Mouse (Mus musculus): Measurements from ENCODE around the gene Gm20388. TPM values are rescaled to one million over a fixed set of nuclear protein-coding genes. Genes with fewer than 3 reads are reported as not detected.

Gene Gm20388
- total RNA-seq, 2 experiments from 2014 or later: 2.4 to 2.6 TPM

DNA sequence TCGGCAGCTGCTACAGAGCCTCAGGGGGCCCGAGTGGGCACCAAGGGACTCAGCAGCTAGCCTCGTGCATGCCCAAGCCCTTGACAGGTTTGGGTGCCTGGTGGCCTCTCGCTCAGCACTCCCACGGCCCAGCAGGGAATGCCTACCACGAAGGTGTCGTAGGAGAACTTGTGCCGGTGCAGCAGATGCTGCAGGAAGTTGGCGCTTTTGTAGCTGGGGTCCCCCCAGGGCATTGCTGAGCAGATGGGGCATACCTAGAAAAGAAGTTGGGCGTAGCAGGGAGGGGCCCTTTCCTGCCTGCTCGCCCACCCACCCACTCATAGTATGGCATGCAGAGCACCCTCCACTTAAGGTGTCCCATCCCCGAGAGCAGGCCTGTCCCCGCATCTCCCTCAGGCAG lies 2557.2 kb downstream of the Gm20388 start:
- no peak for DNase-seq (ENCODE audit: extremely low spot score in 1 of 2, low spot score in 2 of 2)
- intact Hi-C loops (cut with DNase I): no loop called here
- H3K27ac ChIP-seq: peak overlapping the region; percentile 61

DNA sequence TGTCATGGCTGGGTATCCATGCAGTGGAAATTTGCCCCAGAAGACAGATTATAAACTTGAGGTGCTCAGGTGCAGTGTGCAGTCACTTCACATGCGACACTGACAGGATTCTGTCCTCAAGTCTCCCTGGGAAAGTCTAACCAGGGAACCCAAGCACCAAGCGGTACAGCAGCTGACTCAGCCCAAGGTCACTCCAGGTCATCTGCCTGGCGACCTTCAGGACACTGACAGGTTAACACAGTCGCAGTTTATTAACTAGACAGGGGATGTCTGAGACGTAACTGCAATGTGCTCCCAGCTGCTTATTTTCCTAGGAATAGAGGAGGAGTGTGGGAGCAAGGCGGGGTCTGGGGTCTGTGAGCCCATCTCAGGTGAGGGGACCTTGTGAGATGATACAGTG lies 2558.8 kb downstream of the Gm20388 start:
- no peak for TF ChIP-seq CTCF (IDR thresholded peaks at IDR 0.05)
- intact Hi-C loops (cut with DNase I): no loop called here
- no peak for DNase-seq (ENCODE audit: extremely low spot score in 1 of 2, low spot score in 2 of 2)
- Histone ChIP-seq H3K27ac (no peak overlapping the region), H3K4me3 (no peak overlapping the region)

More for the DNA sequence above, 2557.2 kb downstream of the Gm20388 start:
- H3K4me3 ChIP-seq: no peak overlapping the region
- TF ChIP-seq CTCF (IDR thresholded peaks at IDR 0.05): no peak

DNA sequence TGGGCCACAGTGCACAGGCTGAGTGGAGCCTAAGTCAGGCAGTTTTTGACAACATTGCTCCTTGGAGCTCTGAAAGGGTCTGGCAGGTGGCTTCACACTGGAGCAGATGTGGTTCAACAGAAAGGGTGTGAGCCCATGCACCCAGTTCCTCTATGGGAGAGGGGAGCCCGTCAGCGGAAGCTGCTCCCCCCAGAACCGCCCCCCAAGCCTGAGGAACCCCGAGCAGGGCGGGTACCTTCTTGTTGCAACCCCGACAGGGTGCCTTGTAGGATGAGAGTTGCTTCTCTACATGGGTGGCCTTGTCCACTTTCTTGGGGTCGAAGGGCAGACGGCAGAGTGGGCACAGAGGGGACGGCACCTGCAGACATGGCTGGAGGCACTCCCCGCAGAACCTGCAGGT lies 2559.3 kb downstream of the Gm20388 start:
- Histone ChIP-seq H3K4me3 (no peak overlapping the region), H3K27ac (no peak overlapping the region)
- intact Hi-C loops (cut with DNase I): loop anchor here (10.0 kb wide), 1 partner anchor 185 kb away; the partner anchor contains the start of gene Zfpm1
- TF ChIP-seq CTCF (IDR thresholded peaks at IDR 0.05): no peak
- no peak for DNase-seq (ENCODE audit: extremely low spot score in 1 of 2, low spot score in 2 of 2)

DNA sequence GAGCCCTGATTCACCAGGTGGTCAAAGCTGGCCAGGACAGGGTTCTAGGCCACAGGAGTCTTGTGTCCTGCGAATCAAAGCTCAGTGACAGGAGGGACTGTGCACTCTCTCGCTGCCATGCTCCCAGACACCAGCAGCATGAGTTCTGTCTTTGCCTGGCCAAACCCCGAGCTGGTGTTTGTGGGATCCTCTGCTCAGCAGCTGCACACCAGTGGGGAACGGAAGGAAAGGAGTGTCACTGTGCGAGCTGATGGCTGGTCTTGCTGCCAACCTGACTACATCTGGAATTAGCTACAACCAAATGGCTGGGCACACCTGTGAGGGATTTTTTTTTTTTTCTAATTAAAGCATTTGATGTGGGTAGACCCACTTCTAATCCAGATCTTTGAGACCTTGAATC lies 2560.1 kb downstream of the Gm20388 start:
- no peak for TF ChIP-seq CTCF (IDR thresholded peaks at IDR 0.05)
- no peak for DNase-seq (ENCODE audit: extremely low spot score in 1 of 2, low spot score in 2 of 2)
- Histone ChIP-seq H3K27ac (no peak overlapping the region), H3K4me3 (no peak overlapping the region)
- intact Hi-C loops (cut with DNase I): loop anchor here (10.0 kb wide), 1 partner anchor 186 kb away; the partner anchor contains the start of gene Zfpm1

DNA sequence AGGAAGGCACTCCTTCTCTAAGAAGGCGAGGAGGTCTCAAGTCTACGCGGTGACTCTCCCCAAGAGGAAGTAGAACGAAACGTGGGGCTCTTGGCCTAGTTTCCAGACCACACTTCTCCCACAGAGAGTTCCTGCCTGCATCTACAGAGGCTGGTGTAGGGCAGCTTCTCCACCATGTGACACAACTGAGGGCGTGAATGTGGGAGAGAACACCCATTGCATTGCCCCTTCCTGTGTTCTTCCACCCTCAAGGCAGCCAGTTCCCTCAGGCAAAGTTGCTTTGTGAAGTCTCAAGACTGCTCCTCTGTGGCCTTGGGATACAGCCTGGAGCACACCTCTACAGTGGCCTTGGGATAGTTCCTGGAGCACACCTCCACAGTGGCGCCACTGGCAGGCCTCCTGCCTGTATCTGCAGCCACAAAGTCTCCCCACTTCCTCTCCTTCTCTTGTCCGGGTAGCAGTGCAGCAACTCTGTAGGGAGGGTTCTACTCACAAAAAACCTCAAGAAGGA lies 2563.3 kb downstream of the Gm20388 start:
- no peak for TF ChIP-seq CTCF (IDR thresholded peaks at IDR 0.05)
- H3K27ac ChIP-seq: peak overlapping the region; percentile 15; the same call in 1 of the 2 replicates
- intact Hi-C loops (cut with DNase I): loop anchor here (10.0 kb wide), 1 partner anchor 189 kb away; the partner anchor contains the start of gene Zfpm1
- DNase-seq (ENCODE audit: extremely low spot score in 1 of 2, low spot score in 2 of 2): no peak
- peak overlapping the region; percentile 91; the same call in 1 of the 2 replicates for H3K4me3 ChIP-seq

DNA sequence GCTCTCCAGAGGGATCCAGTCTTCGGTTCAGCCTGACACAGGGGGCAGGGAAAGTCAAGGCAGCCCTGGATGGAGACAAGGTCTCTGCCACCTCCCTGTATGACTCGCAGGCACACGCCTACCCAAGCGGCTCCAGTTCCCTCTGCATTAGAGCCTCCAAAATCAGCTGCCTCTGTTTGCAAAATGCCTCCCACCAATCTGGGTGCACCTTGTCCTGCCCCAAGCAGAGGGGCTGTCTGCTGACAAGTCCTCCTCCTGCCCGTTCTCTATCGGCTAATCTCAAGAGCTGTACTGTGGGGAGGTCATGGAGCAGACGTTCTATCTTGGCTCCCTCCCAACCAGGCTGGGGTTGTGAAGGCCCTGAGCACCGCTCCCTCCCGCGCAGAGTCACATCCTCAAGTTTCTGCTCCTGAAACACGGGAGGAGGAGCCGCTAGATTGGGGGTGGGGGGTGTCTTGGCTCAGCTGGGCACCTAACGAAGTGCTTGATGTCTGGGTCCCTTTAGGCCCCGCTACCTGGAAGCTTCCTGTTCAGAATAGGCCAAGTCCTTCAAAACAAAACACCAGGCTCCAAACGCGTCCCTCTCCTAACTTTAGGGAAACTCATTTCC lies 2564.4 kb downstream of the Gm20388 start:
- DNase-seq (ENCODE audit: extremely low spot score in 1 of 2, low spot score in 2 of 2): peak in 1 of 2 experiments; percentile 43
- Histone ChIP-seq H3K4me3 (peak overlapping the region; percentile 91), H3K27ac (peak overlapping the region; percentile 15; the same call in 1 of the 2 replicates)
- intact Hi-C loops (cut with DNase I): loop anchor here (1.0 to 10.0 kb wide), 2 partner anchors 14 to 190 kb away; partner anchors contain the start of gene Zfpm1
- TF ChIP-seq CTCF (IDR thresholded peaks at IDR 0.05): no peak

DNA sequence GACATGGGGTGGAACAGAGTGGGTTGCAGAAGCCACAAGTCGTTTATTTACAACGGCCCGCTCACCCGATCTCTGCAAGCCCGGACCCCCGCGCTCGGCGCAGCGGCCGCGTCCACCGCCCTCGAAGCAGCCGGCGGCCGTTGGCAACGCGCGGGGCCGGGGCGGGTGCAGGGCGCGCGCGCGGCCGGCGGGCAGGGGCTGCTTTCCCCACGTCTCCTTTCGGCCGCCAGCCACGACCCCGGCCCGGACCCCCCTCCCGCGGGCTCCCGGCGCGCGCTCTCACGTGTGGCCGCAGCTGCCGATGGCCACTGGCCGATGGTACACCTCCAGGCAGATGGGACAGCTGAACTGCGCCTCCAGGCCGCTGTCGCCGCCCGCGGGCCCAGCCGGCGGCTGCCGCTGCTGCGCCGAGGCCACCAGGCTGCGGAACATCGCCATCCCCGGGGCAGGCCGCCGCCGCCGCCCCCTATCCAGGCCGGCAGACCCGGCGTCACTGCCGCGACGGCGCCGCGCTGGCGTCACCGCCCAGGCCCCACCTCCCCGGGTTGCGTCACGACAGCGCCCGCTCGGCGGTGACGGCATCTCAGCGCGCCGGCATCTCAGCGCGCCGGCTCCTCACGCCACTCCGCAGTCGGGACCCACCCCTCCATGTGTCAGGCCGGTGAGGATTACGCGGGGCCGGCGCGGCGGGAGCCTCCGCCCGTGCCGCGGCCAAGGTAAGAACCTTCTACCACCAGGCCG lies 2565.1 kb downstream of the Gm20388 start, which contains the start of the genes Rnf166 and Ctu2:
Gene Rnf166 (minus strand): TSS at position 485 of the 741 bp plus-strand sequence.
Gene Ctu2 (plus strand): TSS at position 564 of the 741 bp plus-strand sequence.
- peak within 1 kb of the TSS; percentile 91 for H3K4me3 ChIP-seq
- DNase-seq (ENCODE audit: extremely low spot score in 1 of 2, low spot score in 2 of 2): peak; percentile 93 to 97
- intact Hi-C loops (cut with DNase I): loop anchor here (1.0 to 10.0 kb wide), 4 partner anchors 14 to 191 kb away; partner anchors contain the start of genes Mvd, Zc3h18 and Zfpm1

DNA sequence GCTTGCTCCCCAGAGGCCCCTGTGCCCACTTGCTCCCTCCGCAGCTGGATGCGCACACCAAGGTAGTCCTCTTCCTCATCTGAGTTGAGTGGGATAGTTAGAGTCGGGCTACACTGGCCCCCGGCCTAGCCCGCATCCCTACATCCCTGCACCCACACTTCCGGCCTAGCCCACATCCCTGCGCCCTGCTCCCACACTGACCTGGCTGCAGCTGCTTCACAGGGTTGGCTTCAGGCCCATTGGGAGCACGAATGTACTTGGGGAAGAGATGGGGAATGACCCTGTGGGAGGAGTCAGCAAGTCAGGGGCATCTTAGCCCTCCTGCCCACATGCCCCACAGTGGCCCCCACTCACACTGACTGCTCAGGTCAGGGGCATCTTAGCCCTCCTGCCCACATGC lies 2571.8 kb downstream of the Gm20388 start:
- DNase-seq (ENCODE audit: extremely low spot score in 1 of 2, low spot score in 2 of 2): no peak
- intact Hi-C loops (cut with DNase I): no loop called here
- Histone ChIP-seq H3K27ac (no peak overlapping the region), H3K4me3 (no peak overlapping the region)
- TF ChIP-seq CTCF (IDR thresholded peaks at IDR 0.05): no peak

More for the DNA sequence above, 2565.1 kb downstream of the Gm20388 start, which contains the start of the genes Rnf166 and Ctu2:
- no peak for TF ChIP-seq CTCF (IDR thresholded peaks at IDR 0.05)
- H3K27ac ChIP-seq: peak within 1 kb of the TSS; percentile 93

DNA sequence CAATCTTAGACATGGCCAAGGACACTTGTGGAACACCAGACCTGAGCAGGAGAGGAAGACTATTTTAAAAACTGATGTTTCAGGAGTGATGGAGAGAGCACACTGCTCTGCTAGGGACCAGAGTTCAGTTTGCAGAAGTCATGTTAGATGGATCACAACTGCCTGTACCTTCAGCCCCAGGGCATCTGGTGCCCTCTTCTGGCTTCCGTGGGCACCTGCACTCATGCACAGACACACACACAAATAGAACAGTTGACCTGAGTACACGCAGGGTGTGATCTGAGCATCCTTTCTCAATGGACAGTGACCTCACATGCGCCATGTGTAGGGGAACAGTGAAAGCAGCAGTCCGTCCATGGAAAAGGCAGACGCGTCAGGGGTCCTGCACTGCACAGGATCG lies 2573.2 kb downstream of the Gm20388 start:
- DNase-seq (ENCODE audit: extremely low spot score in 1 of 2, low spot score in 2 of 2): no peak
- intact Hi-C loops (cut with DNase I): no loop called here
- no peak overlapping the region for H3K27ac ChIP-seq
- TF ChIP-seq CTCF (IDR thresholded peaks at IDR 0.05): peak; percentile 8
- no peak overlapping the region for H3K4me3 ChIP-seq

DNA sequence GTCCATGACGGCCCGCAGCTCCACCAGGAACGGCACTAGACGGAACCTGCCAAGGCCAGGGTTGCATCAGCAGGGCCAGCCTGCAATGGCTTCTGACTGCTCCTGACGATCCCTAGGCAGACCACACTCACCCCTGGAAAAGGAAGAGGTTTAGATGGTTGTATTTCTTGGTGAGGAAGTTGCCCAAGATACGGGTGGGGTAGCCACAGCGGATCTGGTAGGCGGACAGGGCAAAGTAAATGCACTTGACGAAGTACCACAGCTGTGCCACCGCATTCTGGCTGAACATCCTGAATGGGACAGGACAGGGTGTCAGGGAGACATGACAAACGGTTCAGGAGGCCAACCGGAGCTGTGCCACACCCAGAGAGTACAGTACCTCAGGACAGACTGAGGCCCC lies 2574.2 kb downstream of the Gm20388 start:
- no peak for TF ChIP-seq CTCF (IDR thresholded peaks at IDR 0.05)
- Histone ChIP-seq H3K4me3 (no peak overlapping the region), H3K27ac (no peak overlapping the region)
- intact Hi-C loops (cut with DNase I): no loop called here
- DNase-seq (ENCODE audit: extremely low spot score in 1 of 2, low spot score in 2 of 2): no peak

DNA sequence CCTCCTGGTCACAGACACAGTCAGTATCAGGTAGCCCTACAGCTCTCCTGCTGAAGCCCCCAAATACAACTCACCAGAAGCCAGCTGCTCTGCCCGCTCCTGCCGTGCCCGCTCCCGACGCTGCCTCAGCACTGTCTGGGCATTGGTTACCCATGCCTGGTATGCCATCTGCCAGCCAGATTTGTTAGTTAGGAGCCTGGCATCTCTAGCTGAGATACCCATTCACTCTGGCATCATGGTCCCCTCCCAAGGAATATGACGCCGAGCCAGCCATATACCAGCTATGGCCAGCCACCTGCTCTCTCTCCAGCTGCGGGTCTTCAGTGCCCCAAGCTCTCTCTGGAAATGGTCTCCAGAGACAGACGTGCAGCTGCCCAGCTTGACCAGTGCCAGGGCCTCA lies 2577.7 kb downstream of the Gm20388 start:
- intact Hi-C loops (cut with DNase I): no loop called here
- no peak for TF ChIP-seq CTCF (IDR thresholded peaks at IDR 0.05)
- no peak for DNase-seq (ENCODE audit: extremely low spot score in 1 of 2, low spot score in 2 of 2)
- Histone ChIP-seq H3K4me3 (no peak overlapping the region), H3K27ac (no peak overlapping the region)
